Mouse (Mus musculus) MEL (cell line): ENCODE measurements around the gene Cemip. TPM values are rescaled to one million over a fixed set of nuclear protein-coding genes. Genes with fewer than 3 reads are reported as not detected.

Experiments
- DNase-seq: peaks from one replicate; pipeline ENCODE4 v3.0.0; 2011; ENCODE audit warnings: low read depth, low spot score
- H3K27ac ChIP-seq: 2 replicates; pipeline ENCODE4 v1.5.1; 2012; ENCODE audit warnings: low read depth, mild to moderate bottlenecking, control low read depth, low read length, moderate library complexity; ENCODE audit not compliant: control insufficient read depth
- H3K27me3 ChIP-seq, 2 experiments: fragments of 150-350 bp in 1 of 2; sonication (generic) in 1 of 2; 2 replicates each; pipeline ENCODE4 v1.6.1; 2012; ENCODE audit warnings: low read length in 2 of 2, mild to moderate bottlenecking in 2 of 2, improper control_type of control experiment in 1 of 2, moderate library complexity in 1 of 2; ENCODE audit not compliant: insufficient read depth in 2 of 2, control insufficient read depth in 1 of 2
- H3K36me3 ChIP-seq, 2 experiments: 2 replicates each; pipeline ENCODE4 v1.6.1; 2012 to 2014; ENCODE audit warnings: low read length in 2 of 2, improper control_type of control experiment in 1 of 2, inconsistent platforms in 1 of 2, mild to moderate bottlenecking in 1 of 2; ENCODE audit not compliant: insufficient read depth in 2 of 2, control insufficient read depth in 1 of 2
- H3K4me1 ChIP-seq, 2 experiments: fragments of 150-350 bp in 1 of 2; sonication (generic) in 1 of 2; 2 replicates each; pipeline ENCODE4 v1.6.1; 2012; ENCODE audit warnings: low read length in 2 of 2, improper control_type of control experiment in 1 of 2, mild to moderate bottlenecking in 1 of 2; ENCODE audit not compliant: insufficient read depth in 2 of 2, control insufficient read depth in 1 of 2
- H3K4me3 ChIP-seq, 2 experiments: fragments of 150-350 bp in 1 of 2; sonication (generic) in 1 of 2; 2 replicates each; pipeline ENCODE4 v1.5.1; 2012; ENCODE audit warnings: low read depth in 2 of 2, low read length in 2 of 2, mild to moderate bottlenecking in 2 of 2, moderate library complexity in 2 of 2, control low read depth in 1 of 2, improper control_type of control experiment in 1 of 2; ENCODE audit not compliant: control insufficient read depth in 1 of 2, insufficient read depth in 1 of 2
- H3K79me2 ChIP-seq: 2 replicates; pipeline ENCODE4 v1.6.1; 2012; ENCODE audit warnings: mild to moderate bottlenecking, low read length, moderate library complexity; ENCODE audit not compliant: control insufficient read depth, poor library complexity, insufficient read depth
- H3K9ac ChIP-seq: 2 replicates; pipeline ENCODE4 v1.6.1; 2012; ENCODE audit warnings: low read depth, mild to moderate bottlenecking, control low read depth, low read length, moderate library complexity; ENCODE audit not compliant: control insufficient read depth, poor library complexity, severe bottlenecking
- H3K9me3 ChIP-seq: fragments of 150-350 bp; sonication (generic); replicated peaks from 2 replicates; pipeline ENCODE4 v1.6.1; 2012; ENCODE audit warnings: mild to moderate bottlenecking, low read length, improper control_type of control experiment, moderate library complexity; ENCODE audit not compliant: insufficient read depth
- BHLHE40 ChIP-seq: IDR thresholded peaks from 2 replicates; pipeline ENCODE4 v1.6.1; 2012; ENCODE audit warnings: low read depth, mild to moderate bottlenecking, inconsistent platforms, low read length, improper control_type of control experiment, borderline replicate concordance
- CHD2 ChIP-seq: IDR thresholded peaks from 2 replicates; pipeline ENCODE4 v1.6.1; 2011; ENCODE audit warnings: low read length, improper control_type of control experiment
- E2F4 ChIP-seq: IDR thresholded peaks from 2 replicates; pipeline ENCODE4 v1.6.1; 2011; ENCODE audit warnings: low read depth, low read length, improper control_type of control experiment, borderline replicate concordance
- ELF1 ChIP-seq: IDR thresholded peaks from 2 replicates; pipeline ENCODE4 v1.6.1; 2014; ENCODE audit warnings: low read depth, mild to moderate bottlenecking, inconsistent platforms, low read length, improper control_type of control experiment, moderate library complexity
- EP300 ChIP-seq, 2 experiments: IDR thresholded peaks; 2 replicates each; pipeline ENCODE4 v1.6.1; 2011; ENCODE audit warnings: improper control_type of control experiment in 2 of 2, low read length in 2 of 2, low read depth in 1 of 2, mild to moderate bottlenecking in 1 of 2
- ETS1 ChIP-seq: IDR thresholded peaks from 2 replicates; pipeline ENCODE4 v1.6.1; 2012; ENCODE audit warnings: low read depth, mild to moderate bottlenecking, inconsistent platforms, low read length, improper control_type of control experiment, moderate library complexity
- HCFC1 ChIP-seq: IDR thresholded peaks from 2 replicates; pipeline ENCODE4 v1.6.1; 2012; ENCODE audit warnings: low read depth, mild to moderate bottlenecking, inconsistent platforms, low read length, improper control_type of control experiment, moderate library complexity
- JUND ChIP-seq: IDR thresholded peaks from 2 replicates; pipeline ENCODE4 v1.6.1; 2011; ENCODE audit warnings: low read depth, mild to moderate bottlenecking, improper control_type of control experiment, low read length
- MYC ChIP-seq: IDR thresholded peaks from 2 replicates; pipeline ENCODE4 v1.6.1; 2011; ENCODE audit warnings: low read depth, mild to moderate bottlenecking, low read length, improper control_type of control experiment, moderate library complexity
- NELFE ChIP-seq: IDR thresholded peaks from 2 replicates; pipeline ENCODE4 v1.6.1; 2011; ENCODE audit warnings: low read depth, low read length, improper control_type of control experiment
- NRF1 ChIP-seq: IDR thresholded peaks from 2 replicates; pipeline ENCODE4 v1.6.1; 2014; ENCODE audit warnings: low read depth, mild to moderate bottlenecking, inconsistent platforms, low read length, improper control_type of control experiment, moderate library complexity; ENCODE audit not compliant: poor library complexity, insufficient read depth, severe bottlenecking
- POLR2A ChIP-seq, 2 experiments: IDR thresholded peaks; 2 replicates each; pipeline ENCODE4 v1.6.1; 2011 to 2012; ENCODE audit warnings: low read length in 2 of 2, mild to moderate bottlenecking in 2 of 2, control low read depth in 1 of 2, improper control_type of control experiment in 1 of 2, low read depth in 1 of 2, moderate library complexity in 1 of 2; ENCODE audit not compliant: control insufficient read depth in 1 of 2, insufficient read depth in 1 of 2, poor library complexity in 1 of 2
- POLR2AphosphoS2 ChIP-seq: IDR thresholded peaks from 2 replicates; pipeline ENCODE4 v1.6.1; 2011; ENCODE audit warnings: low read length, improper control_type of control experiment
- SIN3A ChIP-seq: IDR thresholded peaks from 2 replicates; pipeline ENCODE4 v1.6.1; 2012; ENCODE audit warnings: low read length, improper control_type of control experiment, inconsistent platforms
- SMC3 ChIP-seq: IDR thresholded peaks from 2 replicates; pipeline ENCODE4 v1.6.1; 2011; ENCODE audit warnings: low read depth, low read length, improper control_type of control experiment
- TBP ChIP-seq: IDR thresholded peaks from 2 replicates; pipeline ENCODE4 v1.8.0; 2011; ENCODE audit warnings: low read depth, low read length, improper control_type of control experiment
- TCF12 ChIP-seq: IDR thresholded peaks from 2 replicates; pipeline ENCODE4 v1.6.1; 2014; ENCODE audit warnings: low read depth, mild to moderate bottlenecking, inconsistent platforms, low read length, improper control_type of control experiment, moderate library complexity
- ZC3H11A ChIP-seq: IDR thresholded peaks from 2 replicates; pipeline ENCODE4 v1.6.1; 2012; ENCODE audit warnings: low read depth, mild to moderate bottlenecking, inconsistent platforms, low read length, improper control_type of control experiment
- ZKSCAN1 ChIP-seq: IDR thresholded peaks from 2 replicates; pipeline ENCODE4 v1.6.1; 2012; ENCODE audit warnings: low read depth, mild to moderate bottlenecking, inconsistent platforms, low read length, improper control_type of control experiment, moderate library complexity
- ZMIZ1 ChIP-seq: IDR thresholded peaks from 2 replicates; pipeline ENCODE4 v1.6.1; 2012; ENCODE audit warnings: low read depth, mild to moderate bottlenecking, inconsistent platforms, low read length, improper control_type of control experiment, moderate library complexity
- ZNF384 ChIP-seq: IDR thresholded peaks from 2 replicates; pipeline ENCODE4 v1.6.1; 2012; ENCODE audit warnings: low read depth, mild to moderate bottlenecking, inconsistent platforms, low read length, improper control_type of control experiment
- polyA plus RNA-seq, 2 experiments: library from polyadenylated mRNA; stranded (reverse) in 1 of 2; unstranded in 1 of 2; fragments of >175 nt in 1 of 2; fragments of >200 nt in 1 of 2; gene quantifications; 2 replicates each; pipeline versions ENCODE4 v1.2.1 to v1.2.4; 2012; ENCODE audit warnings: low replicate concordance in 2 of 2, low read depth in 1 of 2; ENCODE audit not compliant: insufficient read length in 2 of 2, insufficient read depth in 1 of 2, missing spikeins in 1 of 2
- total RNA-seq: library from RNA; depleted of rRNA; stranded (reverse); fragments of 300-350 nt; gene quantifications from 2 replicates; pipeline ENCODE4 v1.2.3, GENCODE M21; 2012

The Cemip gene
- total and polyA plus RNA-seq, 3 experiments, result not detected

GRCm38 (mm10) chr7:84102589-84102988 lies 16.3 kb upstream of the Cemip start:
- no peaks in the 10 kb centered on the region for H3K27me3 ChIP-seq
- peaks cover 0 to 7% of the 10 kb centered on the region in 2 experiments; a peak in 2 of 4 replicates for H3K4me1 ChIP-seq
- H3K9me3 ChIP-seq, result no peaks in the 10 kb centered on the region
- no peaks in the 10 kb centered on the region; a peak in 1 of 4 replicates for H3K36me3 ChIP-seq
- H3K4me3 ChIP-seq, result peak overlapping the region in 1 of 2 experiments; percentile 32; a peak in 1 of 4 replicates
- H3K9ac ChIP-seq, result no peak overlapping the region
- H3K79me2 ChIP-seq, result no peaks in the 10 kb centered on the region
- DNase-seq, result peak; percentile 75
- TF ChIP-seq ZNF384, result peak; percentile 90
- no peak for TF ChIP-seq ELF1
- H3K27ac ChIP-seq, result no peak overlapping the region

- H3K79me2 ChIP-seq, result no peaks in the 10 kb centered on the region
- DNase-seq, result no peak
- H3K9me3 ChIP-seq, result no peaks in the 10 kb centered on the region
- no peak overlapping the region for H3K27ac ChIP-seq
- H3K4me3 ChIP-seq, result no peak overlapping the region
- no peak overlapping the region for H3K9ac ChIP-seq
- no peaks in the 10 kb centered on the region; a peak in 1 of 4 replicates for H3K36me3 ChIP-seq
- H3K4me1 ChIP-seq, result peaks cover 0 to 7% of the 10 kb centered on the region in 2 experiments; a peak in 2 of 4 replicates
- H3K27me3 ChIP-seq, result no peaks in the 10 kb centered on the region; a peak in 1 of 4 replicates
- TF ChIP-seq EP300 (IDR thresholded peaks at IDR 0.05; ENCODE audit: low read depth in 1 of 2, low read length in 2 of 2) (no peak), E2F4 (no peak), NELFE (no peak), BHLHE40 (no peak), HCFC1 (no peak), MYC (no peak), TCF12 (no peak), SMC3 (no peak), POLR2AphosphoS2 (no peak), ETS1 (no peak), ZMIZ1 (no peak), POLR2A (IDR thresholded peaks at IDR 0.05; ENCODE audit: control insufficient read depth in 1 of 2, insufficient read depth in 1 of 2, low read depth in 1 of 2, low read length in 2 of 2, poor library complexity in 1 of 2) (no peak), SIN3A (no peak), ELF1 (no peak), JUND (no peak), ZKSCAN1 (no peak), NRF1 (no peak), TBP (no peak), CHD2 (no peak), ZC3H11A (no peak)
These were observed 14.4 kb upstream of the Cemip start for GRCm38 (mm10) chr7:84100672-84101071.
